Mouse (Mus musculus) heart, postnatal 0 days (tissue): ENCODE measurements at regions not wholly inside any gene's neighbourhood (a gene's known extent, or its start where the extent isn't known, plus 50 kb on each side); places are given as distances from the start of the nearest gene placed in this dataset.

ENCODE experiments used
- ATAC-seq: fragments of 200-750 bp; cut with Nextera tagmentation; 2 replicates; pipeline ENCODE4 v1.8.0; 2017; ENCODE audit warnings: low read depth, moderate number of reproducible peaks, moderate library complexity; ENCODE audit not compliant: insufficient read depth
- DNase-seq: peaks from one replicate; pipeline ENCODE4 v3.0.0-alpha.2; 2016; ENCODE audit warnings: low spot score
- H3K27ac ChIP-seq: fragments of 300-500 bp; sonication (generic); 2 replicates; pipeline ENCODE4 v1.5.1; 2014; ENCODE audit warnings: low read depth, mild to moderate bottlenecking
- H3K27me3 ChIP-seq: fragments of 300-500 bp; sonication (generic); 2 replicates; pipeline ENCODE4 v1.6.1; 2014; ENCODE audit warnings: low read length, mixed read lengths; ENCODE audit not compliant: control insufficient read depth, insufficient read depth
- H3K36me3 ChIP-seq: fragments of 300-500 bp; sonication (generic); replicated peaks from 2 replicates; pipeline ENCODE4 v1.6.1; 2014; ENCODE audit warnings: low read length, mixed read lengths; ENCODE audit not compliant: control insufficient read depth, insufficient read depth
- H3K4me1 ChIP-seq: fragments of 300-500 bp; sonication (generic); 2 replicates; pipeline ENCODE4 v1.6.1; 2014; ENCODE audit warnings: antibody characterized with exemption; ENCODE audit not compliant: control insufficient read depth, insufficient read depth
- H3K4me2 ChIP-seq: fragments of 300-500 bp; sonication (generic); 2 replicates; pipeline ENCODE4 v1.6.1; 2014; ENCODE audit warnings: low read depth, mild to moderate bottlenecking, low read length, moderate library complexity
- H3K4me3 ChIP-seq: fragments of 300-500 bp; sonication (generic); 2 replicates; pipeline ENCODE4 v1.5.1; 2014; ENCODE audit warnings: low read depth, low read length
- H3K9ac ChIP-seq: fragments of 300-500 bp; sonication (generic); replicated peaks from 2 replicates; pipeline ENCODE4 v1.6.1; 2014; ENCODE audit warnings: low read depth, low read length, mixed read lengths
- H3K9me3 ChIP-seq: fragments of 300-500 bp; sonication (generic); replicated peaks from 2 replicates; pipeline ENCODE4 v1.6.1; 2016; ENCODE audit warnings: low read length; ENCODE audit not compliant: control insufficient read depth
- CTCF ChIP-seq: IDR thresholded peaks from 2 replicates; pipeline ENCODE4 v1.5.1; 2016; ENCODE audit warnings: antibody characterized with exemption, control low read depth, low read depth
- EP300 ChIP-seq: IDR thresholded peaks from 2 replicates; pipeline ENCODE4 v1.6.1; 2016; ENCODE audit warnings: antibody characterized with exemption, low read depth
- WGBS: fragments of 180-500 bp; shearing (Covaris S2); extraction: QIAGEN DNeasy Blood & Tissue Kit; methylation state at CpG from one replicate; pipeline ENCODE4 v1.1.7; 2014; 5-methylcytosine and 5-hydroxymethylcytosine counted together

DNA sequence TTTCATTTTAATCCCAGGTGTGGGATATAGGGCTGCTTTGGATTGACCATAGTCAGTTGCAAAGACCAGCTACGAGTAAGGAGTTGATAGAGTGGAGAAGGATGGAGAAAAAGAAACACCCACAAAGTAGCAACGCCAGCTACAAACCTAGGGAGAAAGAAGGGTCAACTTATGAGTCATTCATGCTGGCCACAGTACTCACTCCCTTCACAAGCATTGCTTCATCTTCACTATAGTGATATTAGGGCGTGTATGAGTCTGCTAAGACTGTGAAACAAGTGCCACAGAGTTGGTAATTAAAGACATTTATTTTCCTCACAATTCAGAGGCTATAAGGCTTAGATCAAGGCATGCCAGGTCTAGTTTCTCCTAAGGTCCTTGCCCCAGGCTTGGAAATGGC is 148.4 kb downstream of the Pxdc1 start:
- no peak overlapping the region for H3K4me2 ChIP-seq

GRCm38 (mm10) chr13:34498910-34499309 is 153.9 kb upstream of the Slc22a23 start:
- 96% methylated on average over 2 of the region's 2 CpGs for WGBS
- DNase-seq (no peak), ATAC-seq (no peak)
- Histone ChIP-seq H3K9ac (no peak overlapping the region), H3K9me3 (no peaks in the 10 kb centered on the region), H3K4me2 (no peak overlapping the region), H3K36me3 (no peaks in the 10 kb centered on the region), H3K27me3 (no peaks in the 10 kb centered on the region), H3K27ac (no peak overlapping the region), H3K4me1 (no peaks in the 10 kb centered on the region), H3K4me3 (no peak overlapping the region)
- TF ChIP-seq CTCF (no peak), EP300 (no peak)

More for the DNA sequence above, 148.4 kb downstream of the Pxdc1 start:
- TF ChIP-seq EP300: no peak
- TF ChIP-seq CTCF: no peak
- H3K9me3 ChIP-seq: no peaks in the 10 kb centered on the region
- WGBS: 80% methylated on average over 3 of the region's 3 CpGs
- no peak overlapping the region for H3K4me3 ChIP-seq
- no peaks in the 10 kb centered on the region for H3K4me1 ChIP-seq
- DNase-seq: no peak
- H3K36me3 ChIP-seq: no peaks in the 10 kb centered on the region
- H3K9ac ChIP-seq: no peak overlapping the region
- H3K27me3 ChIP-seq: no peaks in the 10 kb centered on the region
- no peak for ATAC-seq
- no peak overlapping the region for H3K27ac ChIP-seq

DNA sequence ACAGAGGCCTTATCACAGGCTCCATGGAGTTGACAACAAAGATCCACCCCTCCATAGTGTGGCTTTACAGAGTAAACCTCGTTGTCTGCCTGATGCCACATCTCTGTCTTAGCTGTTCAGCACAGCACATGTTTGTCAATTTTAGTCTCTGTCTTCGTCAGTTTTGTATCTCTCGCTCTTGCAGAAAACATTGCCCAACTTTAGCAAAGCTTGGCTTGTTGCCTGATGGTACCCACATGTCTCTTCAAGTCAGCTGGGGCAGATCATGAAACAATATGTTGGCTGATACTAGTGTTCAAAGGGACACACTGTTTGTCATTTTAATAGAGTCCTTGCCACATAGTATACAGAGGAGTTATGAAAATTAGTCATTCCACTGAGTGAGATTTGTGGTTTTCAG is 152.7 kb upstream of the Slc22a23 start:
- ATAC-seq: no peak
- no peak for TF ChIP-seq CTCF
- Histone ChIP-seq H3K4me1 (no peaks in the 10 kb centered on the region), H3K9ac (no peak overlapping the region), H3K4me3 (no peak overlapping the region), H3K36me3 (no peaks in the 10 kb centered on the region), H3K27me3 (no peaks in the 10 kb centered on the region), H3K4me2 (no peak overlapping the region), H3K27ac (no peak overlapping the region), H3K9me3 (no peaks in the 10 kb centered on the region)
- DNase-seq: no peak
- WGBS: 81% methylated on average over 3 of the region's 3 CpGs

DNA sequence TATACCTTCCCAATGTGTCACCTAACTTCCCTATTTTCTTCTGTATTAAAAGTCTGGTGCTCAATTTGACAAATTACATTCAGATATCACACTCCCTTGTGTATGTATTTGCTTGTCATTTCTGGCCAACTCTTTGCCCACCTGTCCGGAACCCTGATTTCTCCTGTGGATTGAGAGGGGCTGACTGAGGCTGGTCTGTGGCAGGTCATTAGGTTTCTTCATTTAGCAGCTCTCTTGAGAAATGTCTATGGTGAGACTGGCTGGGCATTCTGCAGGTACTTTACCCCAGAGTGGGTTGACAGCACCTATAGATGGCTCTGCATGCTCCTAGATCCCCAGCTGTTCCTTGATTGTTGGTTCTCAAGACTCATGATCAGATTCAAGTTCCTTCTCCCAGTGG is 139.8 kb upstream of the Slc22a23 start:
- no peak for TF ChIP-seq CTCF
- TF ChIP-seq EP300: no peak
- 84% methylated on average over 1 of the region's 1 CpGs for WGBS
- Histone ChIP-seq H3K9ac (no peak overlapping the region), H3K27me3 (no peaks in the 10 kb centered on the region), H3K4me2 (no peak overlapping the region), H3K27ac (no peak overlapping the region), H3K36me3 (no peaks in the 10 kb centered on the region), H3K4me1 (no peaks in the 10 kb centered on the region), H3K4me3 (no peak overlapping the region), H3K9me3 (no peaks in the 10 kb centered on the region)
- DNase-seq (no peak), ATAC-seq (no peak)

DNA sequence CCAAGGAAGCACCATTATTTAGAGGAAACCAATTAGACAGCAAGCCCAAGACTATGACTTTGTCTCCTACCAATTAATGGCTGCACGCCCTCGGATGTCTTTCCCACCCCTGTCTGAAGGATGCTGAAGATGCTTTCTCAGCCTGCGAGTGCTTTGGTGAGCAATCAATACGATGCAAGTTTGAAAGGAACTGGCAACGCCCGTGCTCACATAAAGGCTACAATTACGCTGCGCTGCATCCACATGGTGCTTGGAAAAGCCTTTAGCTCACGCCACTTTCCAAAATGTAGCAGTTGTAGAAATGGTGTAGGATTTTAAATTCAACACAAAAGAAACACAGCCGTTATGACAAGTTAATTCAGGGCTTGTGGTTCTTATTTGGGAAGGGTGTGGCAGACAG is 136.5 kb upstream of the Slc22a23 start:
- ATAC-seq (no peak), DNase-seq (no peak)
- Histone ChIP-seq H3K4me2 (no peak overlapping the region), H3K36me3 (no peaks in the 10 kb centered on the region), H3K4me3 (no peak overlapping the region), H3K27ac (no peak overlapping the region), H3K4me1 (no peaks in the 10 kb centered on the region), H3K9ac (no peak overlapping the region), H3K27me3 (no peaks in the 10 kb centered on the region), H3K9me3 (no peaks in the 10 kb centered on the region)
- TF ChIP-seq EP300 (no peak), CTCF (no peak)
- WGBS: 90% methylated on average over 10 of the region's 10 CpGs

GRCm38 (mm10) chr13:34470410-34470809 is 125.4 kb upstream of the Slc22a23 start:
- H3K4me2 ChIP-seq: no peak overlapping the region
- no peak overlapping the region for H3K9ac ChIP-seq
- TF ChIP-seq CTCF (no peak), EP300 (no peak)
- no peak overlapping the region for H3K4me3 ChIP-seq
- H3K4me1 ChIP-seq: 0 out of 2 replicates have a peak, but pooled peaks cover 3% of the 10 kb centered on the region
- WGBS: 79% methylated on average over 1 of the region's 1 CpGs
- H3K36me3 ChIP-seq: no peaks in the 10 kb centered on the region
- DNase-seq (no peak), ATAC-seq (no peak)
- no peak overlapping the region for H3K27ac ChIP-seq
- no peaks in the 10 kb centered on the region for H3K27me3 ChIP-seq
- H3K9me3 ChIP-seq: no peaks in the 10 kb centered on the region
